Mouse (Mus musculus): ENCODE data around the gene Hspa1b.
"Not testable (repeated sequence)": the region's sequence is repeated elsewhere in the genome, so short reads cannot be mapped to it uniquely, and the experiment has no call there.

Gene Hspa1b

GRCm38 (mm10) chr17:34955884-34956283 lies 3.2 kb downstream of the Hspa1b start:
- no peak for DNase-seq (ENCODE audit: low spot score in 2 of 2)

- no peak for DNase-seq (ENCODE audit: low spot score in 2 of 2)
Measured at GRCm38 (mm10) chr17:34954831-34955230, 4.2 kb downstream of the Hspa1b start.

- no peak for DNase-seq (ENCODE audit: low spot score in 2 of 2)
Measured at GRCm38 (mm10) chr17:34953904-34954303, 5.1 kb downstream of the Hspa1b start.

GRCm38 (mm10) chr17:34953258-34953657 lies 5.8 kb downstream of the Hspa1b start:
- DNase-seq (ENCODE audit: low spot score in 2 of 2), result no peak

- peak; percentile 75 for DNase-seq (ENCODE audit: low spot score in 2 of 2)
Measured at GRCm38 (mm10) chr17:34952378-34953040, 6.5 kb downstream of the Hspa1b start.

GRCm38 (mm10) chr17:34951636-34952377 lies 7.2 kb downstream of the Hspa1b start:
- DNase-seq (ENCODE audit: low spot score in 2 of 2), result peak; percentile 53 to 56

- no peak for DNase-seq (ENCODE audit: low spot score in 2 of 2)
Measured at GRCm38 (mm10) chr17:34950514-34951455, 8.3 kb downstream of the Hspa1b start.

- no peak for DNase-seq (ENCODE audit: low spot score in 2 of 2)
Measured at GRCm38 (mm10) chr17:34949553-34949969, 9.5 kb downstream of the Hspa1b start.

GRCm38 (mm10) chr17:34948721-34949552 lies 10.1 kb downstream of the Hspa1b start:
- DNase-seq (ENCODE audit: low spot score in 2 of 2), result not testable (repeated sequence)

GRCm38 (mm10) chr17:34947606-34948005 lies 11.4 kb downstream of the Hspa1b start:
- DNase-seq (ENCODE audit: low spot score in 2 of 2), result no peak

- DNase-seq (ENCODE audit: low spot score in 2 of 2), result no peak
Measured at GRCm38 (mm10) chr17:34946486-34947140, 12.4 kb downstream of the Hspa1b start.

- no peak for DNase-seq (ENCODE audit: low spot score in 2 of 2)
Measured at GRCm38 (mm10) chr17:34944362-34944761, 14.7 kb downstream of the Hspa1b start.

- no peak for DNase-seq (ENCODE audit: low spot score in 2 of 2)
Measured at GRCm38 (mm10) chr17:34943128-34943815, 15.8 kb downstream of the Hspa1b start.

- DNase-seq (ENCODE audit: low spot score in 2 of 2), result no peak
Measured at GRCm38 (mm10) chr17:34941344-34942041, 17.5 kb downstream of the Hspa1b start.

- DNase-seq (ENCODE audit: low spot score in 2 of 2), result no peak
Measured at GRCm38 (mm10) chr17:34937960-34938505, 21.0 kb downstream of the Hspa1b start.

GRCm38 (mm10) chr17:34934830-34935229 lies 24.2 kb downstream of the Hspa1b start:
- no peak for DNase-seq (ENCODE audit: low spot score in 2 of 2)

- DNase-seq (ENCODE audit: low spot score in 2 of 2), result no peak
Measured at GRCm38 (mm10) chr17:34934031-34934430, 25.0 kb downstream of the Hspa1b start.

- no peak for DNase-seq (ENCODE audit: low spot score in 2 of 2)
Measured at GRCm38 (mm10) chr17:34932287-34932686, 26.8 kb downstream of the Hspa1b start.

- DNase-seq (ENCODE audit: low spot score in 2 of 2), result peak; percentile 56 to 57
Measured at GRCm38 (mm10) chr17:34931735-34932098, 27.3 kb downstream of the Hspa1b start.
